Mouse (Mus musculus) spleen, adult 2 months (tissue): Measurements from ENCODE around the gene Chid1.

Experiments used
- CTCF ChIP-seq: fragments of 200-500 bp; IDR thresholded peaks from 2 replicates; pipeline ENCODE4 v1.5.1; 2011; ENCODE audit warnings: mild to moderate bottlenecking, inconsistent platforms; ENCODE audit not compliant: insufficient read depth, insufficient read length, insufficient replicate concordance; ENCODE audit errors: extremely low read depth
- POLR2A ChIP-seq: fragments of 200-500 bp; IDR thresholded peaks from 2 replicates; pipeline ENCODE4 v1.6.1; 2011; ENCODE audit warnings: low read depth, low read length, inconsistent platforms

DNA sequence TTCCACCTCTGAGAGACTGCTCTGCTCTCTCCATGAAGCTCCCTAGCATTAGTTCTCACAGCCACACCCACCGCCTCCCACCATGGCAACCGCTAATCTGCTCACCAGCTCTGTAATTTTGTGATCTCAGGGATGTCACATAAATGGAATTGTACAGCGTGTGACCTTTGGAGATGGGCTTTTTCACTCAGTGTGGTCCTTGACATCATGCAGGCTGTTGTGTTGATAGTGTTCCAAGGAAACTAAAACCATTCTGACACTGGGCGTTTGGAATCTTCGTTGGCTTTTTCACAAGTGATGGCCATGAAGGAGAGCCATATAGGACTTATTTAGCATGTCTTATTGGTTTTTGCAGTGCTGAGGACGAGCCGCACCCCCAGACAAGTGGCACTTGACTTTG lies 26.9 kb upstream of the Chid1 start:
- TF ChIP-seq POLR2A, result no peak
- no peak for TF ChIP-seq CTCF
